Mouse (Mus musculus): Measurements from ENCODE around the gene Atm. TPM values are rescaled to one million over a fixed set of nuclear protein-coding genes. Genes with fewer than 3 reads are reported as not detected.

Atm gene
- polyA plus RNA-seq, 1 experiment: 0.06 TPM

DNA sequence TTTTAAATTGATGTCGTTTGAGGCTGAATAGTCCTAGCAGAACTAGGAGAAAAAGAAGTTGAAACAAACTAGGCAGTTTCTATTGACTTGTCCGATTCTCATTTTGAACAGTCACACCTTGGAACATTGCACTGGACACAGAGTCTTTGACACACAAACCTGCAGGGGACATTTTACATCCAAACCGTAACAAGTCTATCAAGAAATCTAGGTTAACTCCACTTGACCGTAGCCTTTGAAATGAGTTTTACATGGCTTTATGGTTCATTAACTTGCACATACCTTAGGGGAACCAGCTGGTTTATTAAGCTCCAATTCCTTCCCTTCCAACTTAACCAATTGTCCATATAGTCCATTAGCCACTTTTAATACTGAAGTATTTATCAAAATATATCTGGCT, 135.8 kb downstream of the Atm start:
- Histone ChIP-seq H3K4me1 (peaks cover 37% of the 10 kb centered on the region), H3K4me3 (replicated peaks) (no peak overlapping the region), H3K9me3 (no peaks in the 10 kb centered on the region), H3K27me3 (replicated peaks) (no peaks in the 10 kb centered on the region), H3K36me3 (replicated peaks; ENCODE audit: low read length) (peaks cover 19% of the 10 kb centered on the region)
- TF ChIP-seq GATA1 (IDR thresholded peaks at IDR 0.05; ENCODE audit: borderline replicate concordance, low read length): no peak
- TF ChIP-seq FLI1 (IDR thresholded peaks at IDR 0.05; ENCODE audit: low read length): no peak

DNA sequence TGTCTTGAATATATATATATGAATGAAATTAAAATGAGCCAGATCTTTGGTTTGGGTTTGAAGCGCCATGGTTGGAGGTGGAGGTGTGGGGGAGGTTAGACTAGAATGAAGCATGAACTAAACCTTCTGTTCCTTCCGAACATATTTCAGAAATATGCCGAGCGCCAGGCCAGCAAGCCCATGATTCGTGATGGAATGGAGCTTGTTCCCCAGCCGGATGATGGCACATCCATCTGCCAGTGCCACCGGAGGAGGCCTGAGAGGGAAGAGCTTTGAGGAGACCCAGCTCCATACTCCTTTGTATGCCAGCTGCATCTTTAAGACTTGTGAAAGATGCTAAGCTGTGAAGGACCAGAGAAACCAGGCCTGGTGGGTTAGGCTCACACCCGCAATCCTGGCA, 137.0 kb downstream of the Atm start:
- Histone ChIP-seq H3K9me3 (no peaks in the 10 kb centered on the region), H3K4me1 (peaks cover 25% of the 10 kb centered on the region), H3K27me3 (replicated peaks) (no peaks in the 10 kb centered on the region), H3K4me3 (replicated peaks) (no peak overlapping the region), H3K36me3 (replicated peaks; ENCODE audit: low read length) (peaks cover 20% of the 10 kb centered on the region)
- TF ChIP-seq FLI1 (IDR thresholded peaks at IDR 0.05; ENCODE audit: low read length) (no peak), GATA1 (IDR thresholded peaks at IDR 0.05; ENCODE audit: borderline replicate concordance, low read length) (no peak)

- peaks cover 25% of the 10 kb centered on the region for H3K36me3 ChIP-seq (replicated peaks; ENCODE audit: low read length)
- H3K9me3 ChIP-seq: no peaks in the 10 kb centered on the region
- H3K4me1 ChIP-seq: peaks cover 25% of the 10 kb centered on the region
- peak overlapping the region; percentile 64 for H3K4me3 ChIP-seq (replicated peaks)
- TF ChIP-seq FLI1 (IDR thresholded peaks at IDR 0.05; ENCODE audit: low read length) (no peak), GATA1 (IDR thresholded peaks at IDR 0.05; ENCODE audit: borderline replicate concordance, low read length) (no peak)
- H3K27me3 ChIP-seq (replicated peaks): no peaks in the 10 kb centered on the region
Measured at GRCm38 (mm10) chr9:53398388-53398700, 138.2 kb downstream of the Atm start.

DNA sequence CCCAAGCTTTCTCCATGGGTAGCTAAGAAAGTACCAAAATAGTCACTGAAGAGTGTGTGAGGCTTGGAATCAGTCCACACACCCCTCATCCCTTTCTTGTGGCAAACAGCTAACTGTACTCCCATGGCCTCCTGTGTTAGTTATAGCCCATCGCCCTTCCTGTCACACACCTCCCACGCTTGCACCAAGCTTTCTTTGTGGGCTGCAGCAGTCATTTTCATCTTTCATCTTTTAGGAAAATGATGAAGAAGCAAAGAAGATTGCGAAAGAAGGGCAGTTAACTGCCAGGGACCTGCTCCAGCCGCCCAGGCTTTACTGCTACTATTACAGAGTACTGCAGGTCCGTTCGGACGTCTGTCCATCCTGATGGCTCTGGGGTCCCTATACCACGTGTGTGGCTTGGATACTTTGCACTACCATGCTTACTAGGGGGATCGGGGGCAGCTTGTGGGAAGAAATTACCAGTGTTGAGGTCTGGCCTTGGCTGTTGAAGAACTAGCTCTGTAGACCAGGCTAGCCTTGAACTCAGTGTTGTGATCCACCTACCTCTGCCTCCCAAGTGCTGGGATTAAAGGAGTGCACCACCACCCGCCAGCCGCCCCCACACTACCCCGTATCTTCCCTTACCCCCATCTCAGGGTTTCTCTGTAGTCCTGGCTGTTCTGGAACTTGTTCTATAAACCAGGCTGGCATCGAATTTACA, 138.7 kb downstream of the Atm start:
- H3K9me3 ChIP-seq: no peaks in the 10 kb centered on the region
- H3K36me3 ChIP-seq (replicated peaks; ENCODE audit: low read length): peaks cover 29% of the 10 kb centered on the region
- no peak for TF ChIP-seq FLI1 (IDR thresholded peaks at IDR 0.05; ENCODE audit: low read length)
- no peak for TF ChIP-seq GATA1 (IDR thresholded peaks at IDR 0.05; ENCODE audit: borderline replicate concordance, low read length)
- peak overlapping the region; percentile 64 for H3K4me3 ChIP-seq (replicated peaks)
- no peaks in the 10 kb centered on the region for H3K27me3 ChIP-seq (replicated peaks)
- peaks cover 25% of the 10 kb centered on the region for H3K4me1 ChIP-seq

DNA sequence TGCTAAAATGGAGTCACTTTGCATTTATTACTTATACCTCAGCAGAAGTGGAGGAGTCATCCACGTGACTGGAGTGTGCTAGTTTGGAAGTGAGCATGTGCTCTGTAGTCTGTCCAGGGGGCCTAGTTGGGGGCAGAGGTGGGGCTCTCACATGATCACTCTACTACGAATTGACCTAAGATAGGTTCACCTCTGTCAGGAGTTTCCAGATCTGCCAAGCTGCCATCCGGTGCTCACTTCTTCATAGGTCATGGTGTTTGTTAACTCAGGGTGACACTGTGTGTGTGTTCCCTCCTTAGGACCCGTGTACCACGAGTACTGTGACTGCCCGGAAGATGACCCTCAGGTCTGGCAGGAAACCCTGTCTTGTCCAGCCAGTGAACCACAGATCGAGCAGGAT, 146.4 kb downstream of the Atm start:
- Histone ChIP-seq H3K4me3 (replicated peaks) (no peak overlapping the region), H3K4me1 (peaks cover 29% of the 10 kb centered on the region), H3K9me3 (no peaks in the 10 kb centered on the region), H3K27me3 (replicated peaks) (no peaks in the 10 kb centered on the region), H3K36me3 (replicated peaks; ENCODE audit: low read length) (peaks cover 50% of the 10 kb centered on the region)
- TF ChIP-seq FLI1 (IDR thresholded peaks at IDR 0.05; ENCODE audit: low read length) (no peak), GATA1 (IDR thresholded peaks at IDR 0.05; ENCODE audit: borderline replicate concordance, low read length) (no peak)

Other genes starting within 250 kb of the Atm start
- gene Exph5, start 235.1 kb downstream of the Atm start, polyA plus RNA-seq (2012; ENCODE audit: insufficient read depth, low replicate concordance): 0.36 TPM in 1 of 2 replicates, not detected in the other
- gene Kdelc2, start 152.7 kb downstream of the Atm start, polyA plus RNA-seq (2012; ENCODE audit: insufficient read depth, low replicate concordance): 0.48 TPM in 1 of 2 replicates, not detected in the other
- not detected in 2 replicates for gene 4930550C14Rik, start 134.4 kb downstream of the Atm start, polyA plus RNA-seq (2012; ENCODE audit: insufficient read depth, low replicate concordance)
- gene Npat, start 307 bp upstream of the Atm start, polyA plus RNA-seq (2012; ENCODE audit: insufficient read depth, low replicate concordance): 0.26 and 0.66 TPM in 2 replicates
- gene Acat1, start 73.6 kb upstream of the Atm start, polyA plus RNA-seq (2012; ENCODE audit: insufficient read depth, low replicate concordance): 34.4 and 110 TPM in 2 replicates
- gene Cul5, start 133.3 kb upstream of the Atm start, polyA plus RNA-seq (2012; ENCODE audit: insufficient read depth, low replicate concordance): 3.2 and 5.8 TPM in 2 replicates
- 0.31 TPM in 1 of 2 replicates, not detected in the other for gene Rab39, start 169.5 kb upstream of the Atm start, polyA plus RNA-seq (2012; ENCODE audit: insufficient read depth, low replicate concordance)
- 0.67 TPM in 1 of 2 replicates, not detected in the other for gene Slc35f2, start 234.8 kb upstream of the Atm start, polyA plus RNA-seq (2012; ENCODE audit: insufficient read depth, low replicate concordance)

Data from megakaryocyte, embryonic 14.5 days (primary cell).